Mouse (Mus musculus): ENCODE measurements at regions not wholly inside any gene's neighbourhood (a gene's known extent, or its start where the extent isn't known, plus 50 kb on each side); places are given as distances from the start of the nearest gene placed in this dataset.

GRCm38 (mm10) chr8:89207891-89208290 lies 163.9 kb upstream of the Sall1 start:
- Histone ChIP-seq H3K27me3 (ENCODE audit: control insufficient read depth, insufficient read depth, low read depth, low read length) (no peaks in the 10 kb centered on the region), H3K4me3 (ENCODE audit: low read depth, low read length) (no peak overlapping the region), H3K9me3 (replicated peaks; ENCODE audit: control insufficient read depth, low read length, poor library complexity, severe bottlenecking) (no peaks in the 10 kb centered on the region), H3K36me3 (ENCODE audit: control insufficient read depth, insufficient read depth, low read length) (no peaks in the 10 kb centered on the region), H3K4me1 (ENCODE audit: control insufficient read depth, insufficient read depth, low read length) (no peaks in the 10 kb centered on the region), H3K27ac (ENCODE audit: low read length) (no peak overlapping the region), H3K9ac (ENCODE audit: low read depth, low read length) (no peak overlapping the region), H3K4me2 (ENCODE audit: low read length) (no peak overlapping the region)
- WGBS: 78% methylated on average over 2 of the region's 2 CpGs
- ATAC-seq: no peak

- WGBS: 51% methylated on average over 5 of the region's 5 CpGs
- no peaks in the 10 kb centered on the region for H3K9me3 ChIP-seq (replicated peaks; ENCODE audit: control insufficient read depth, low read length, poor library complexity, severe bottlenecking)
- H3K4me1 ChIP-seq (ENCODE audit: control insufficient read depth, insufficient read depth, low read length): no peaks in the 10 kb centered on the region
- no peak overlapping the region for H3K27ac ChIP-seq (ENCODE audit: low read length)
- H3K27me3 ChIP-seq (ENCODE audit: control insufficient read depth, insufficient read depth, low read depth, low read length): no peaks in the 10 kb centered on the region
- no peak overlapping the region for H3K9ac ChIP-seq (ENCODE audit: low read depth, low read length)
- no peak overlapping the region for H3K4me2 ChIP-seq (ENCODE audit: low read length)
- no peaks in the 10 kb centered on the region for H3K36me3 ChIP-seq (ENCODE audit: control insufficient read depth, insufficient read depth, low read length)
- no peak overlapping the region for H3K4me3 ChIP-seq (ENCODE audit: low read depth, low read length)
- ATAC-seq: no peak
Measured at GRCm38 (mm10) chr8:89202484-89203096, 158.6 kb upstream of the Sall1 start.

- Histone ChIP-seq H3K4me1 (ENCODE audit: control insufficient read depth, insufficient read depth, low read length) (no peaks in the 10 kb centered on the region), H3K4me2 (ENCODE audit: low read length) (no peak overlapping the region), H3K4me3 (ENCODE audit: low read depth, low read length) (no peak overlapping the region), H3K27me3 (ENCODE audit: control insufficient read depth, insufficient read depth, low read depth, low read length) (no peaks in the 10 kb centered on the region), H3K9me3 (replicated peaks; ENCODE audit: control insufficient read depth, low read length, poor library complexity, severe bottlenecking) (no peaks in the 10 kb centered on the region), H3K27ac (ENCODE audit: low read length) (no peak overlapping the region), H3K9ac (ENCODE audit: low read depth, low read length) (no peak overlapping the region), H3K36me3 (ENCODE audit: control insufficient read depth, insufficient read depth, low read length) (no peaks in the 10 kb centered on the region)
- no peak for ATAC-seq
- 72% methylated on average over 2 of the region's 2 CpGs for WGBS
Measured at GRCm38 (mm10) chr8:89200301-89200700, 156.3 kb upstream of the Sall1 start.

DNA sequence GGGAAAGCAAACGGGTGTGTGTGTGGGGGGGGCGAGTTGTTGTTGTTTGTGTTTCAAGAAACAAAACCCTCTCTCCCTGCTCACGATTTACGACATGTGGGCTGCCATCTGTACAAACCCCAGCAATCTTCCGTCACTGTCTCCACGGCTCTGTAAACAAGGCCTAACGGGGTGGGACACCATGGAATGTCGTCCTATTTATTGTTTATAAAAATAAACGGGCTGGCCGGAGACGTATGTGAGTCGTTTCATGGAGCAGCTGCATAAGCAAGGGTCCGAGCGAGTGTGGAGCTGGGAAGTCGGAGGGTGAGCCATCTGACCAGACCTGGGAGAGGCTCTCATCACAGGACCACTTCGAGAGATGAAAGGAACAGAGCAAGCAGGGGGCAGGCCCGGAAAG lies 141.4 kb upstream of the Sall1 start:
- Histone ChIP-seq H3K27ac (ENCODE audit: low read length) (no peak overlapping the region), H3K9ac (ENCODE audit: low read depth, low read length) (no peak overlapping the region), H3K4me1 (ENCODE audit: control insufficient read depth, insufficient read depth, low read length) (no peaks in the 10 kb centered on the region), H3K36me3 (ENCODE audit: control insufficient read depth, insufficient read depth, low read length) (no peaks in the 10 kb centered on the region), H3K4me2 (ENCODE audit: low read length) (no peak overlapping the region), H3K27me3 (ENCODE audit: control insufficient read depth, insufficient read depth, low read depth, low read length) (no peaks in the 10 kb centered on the region), H3K9me3 (replicated peaks; ENCODE audit: control insufficient read depth, low read length, poor library complexity, severe bottlenecking) (no peaks in the 10 kb centered on the region), H3K4me3 (ENCODE audit: low read depth, low read length) (no peak overlapping the region)
- 77% methylated on average over 17 of the region's 17 CpGs for WGBS
- ATAC-seq: no peak

GRCm38 (mm10) chr8:89175631-89176030 lies 131.7 kb upstream of the Sall1 start:
- no peak overlapping the region for H3K9ac ChIP-seq (ENCODE audit: low read depth, low read length)
- no peaks in the 10 kb centered on the region for H3K9me3 ChIP-seq (replicated peaks; ENCODE audit: control insufficient read depth, low read length, poor library complexity, severe bottlenecking)
- H3K4me1 ChIP-seq (ENCODE audit: control insufficient read depth, insufficient read depth, low read length): no peaks in the 10 kb centered on the region
- 89% methylated on average over 7 of the region's 7 CpGs for WGBS
- H3K27me3 ChIP-seq (ENCODE audit: control insufficient read depth, insufficient read depth, low read depth, low read length): no peaks in the 10 kb centered on the region
- no peak for ATAC-seq
- H3K4me2 ChIP-seq (ENCODE audit: low read length): no peak overlapping the region
- no peaks in the 10 kb centered on the region for H3K36me3 ChIP-seq (ENCODE audit: control insufficient read depth, insufficient read depth, low read length)
- H3K27ac ChIP-seq (ENCODE audit: low read length): no peak overlapping the region
- H3K4me3 ChIP-seq (ENCODE audit: low read depth, low read length): no peak overlapping the region

- no peak for ATAC-seq
Measured at GRCm38 (mm10) chr8:89171561-89171960, 127.6 kb upstream of the Sall1 start.

DNA sequence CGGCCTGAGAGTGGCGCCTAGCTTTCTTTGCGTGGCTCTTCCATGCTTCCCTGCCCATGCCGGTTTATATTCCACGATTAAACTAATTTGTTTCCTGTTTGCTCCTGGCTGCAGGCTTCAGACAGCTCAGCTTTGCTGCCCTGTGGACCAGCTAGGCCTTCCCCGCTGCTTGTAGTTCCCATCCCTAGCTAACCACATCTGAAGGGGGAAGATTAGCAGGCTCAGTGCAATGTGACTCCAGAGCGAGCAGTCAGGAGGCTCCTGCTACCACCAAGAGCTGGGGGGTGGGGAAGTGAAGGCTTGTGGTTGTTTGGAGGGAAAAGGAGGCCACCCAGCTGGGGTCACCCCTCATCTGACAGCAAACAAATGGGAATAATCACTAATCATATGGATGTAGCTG lies 125.5 kb upstream of the Sall1 start:
- no peaks in the 10 kb centered on the region for H3K27me3 ChIP-seq (ENCODE audit: control insufficient read depth, insufficient read depth, low read depth, low read length)
- no peak for ATAC-seq
- H3K4me2 ChIP-seq (ENCODE audit: low read length): no peak overlapping the region
- no peak overlapping the region for H3K9ac ChIP-seq (ENCODE audit: low read depth, low read length)
- H3K4me1 ChIP-seq (ENCODE audit: control insufficient read depth, insufficient read depth, low read length): no peaks in the 10 kb centered on the region
- H3K36me3 ChIP-seq (ENCODE audit: control insufficient read depth, insufficient read depth, low read length): no peaks in the 10 kb centered on the region
- H3K9me3 ChIP-seq (replicated peaks; ENCODE audit: control insufficient read depth, low read length, poor library complexity, severe bottlenecking): no peaks in the 10 kb centered on the region
- H3K4me3 ChIP-seq (ENCODE audit: low read depth, low read length): no peak overlapping the region
- H3K27ac ChIP-seq (ENCODE audit: low read length): no peak overlapping the region
- WGBS: 46% methylated on average over 7 of the region's 7 CpGs

More at GRCm38 (mm10) chr8:89171561-89171960, 127.6 kb upstream of the Sall1 start:
- Histone ChIP-seq H3K4me2 (ENCODE audit: low read length) (no peak overlapping the region), H3K4me1 (ENCODE audit: control insufficient read depth, insufficient read depth, low read length) (no peaks in the 10 kb centered on the region), H3K27me3 (ENCODE audit: control insufficient read depth, insufficient read depth, low read depth, low read length) (no peaks in the 10 kb centered on the region), H3K9me3 (replicated peaks; ENCODE audit: control insufficient read depth, low read length, poor library complexity, severe bottlenecking) (no peaks in the 10 kb centered on the region), H3K9ac (ENCODE audit: low read depth, low read length) (no peak overlapping the region), H3K36me3 (ENCODE audit: control insufficient read depth, insufficient read depth, low read length) (no peaks in the 10 kb centered on the region), H3K4me3 (ENCODE audit: low read depth, low read length) (no peak overlapping the region), H3K27ac (ENCODE audit: low read length) (no peak overlapping the region)
- 91% methylated on average over 5 of the region's 5 CpGs for WGBS

DNA sequence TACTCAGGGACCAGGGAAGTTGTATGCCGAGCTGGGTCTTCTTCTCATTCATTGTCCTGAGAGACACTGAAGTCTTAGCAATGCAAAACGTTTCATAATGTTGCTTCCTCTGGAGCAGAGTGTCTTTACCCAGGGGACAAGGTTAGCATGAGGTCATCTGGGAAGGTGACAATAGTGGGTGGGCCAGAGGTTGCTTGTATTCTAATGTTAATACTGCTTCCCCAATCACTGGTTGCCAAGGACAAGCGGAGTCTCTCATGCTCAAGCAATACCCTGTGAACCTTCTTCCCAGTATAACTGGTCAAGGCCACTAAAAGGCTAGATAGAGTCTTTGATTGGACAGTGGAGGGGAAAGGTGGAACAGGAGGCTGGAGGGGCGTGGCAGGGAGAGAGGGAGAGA lies 123.1 kb upstream of the Sall1 start:
- H3K4me2 ChIP-seq (ENCODE audit: low read length): no peak overlapping the region
- H3K9me3 ChIP-seq (replicated peaks; ENCODE audit: control insufficient read depth, low read length, poor library complexity, severe bottlenecking): no peaks in the 10 kb centered on the region
- H3K36me3 ChIP-seq (ENCODE audit: control insufficient read depth, insufficient read depth, low read length): no peaks in the 10 kb centered on the region
- no peak for ATAC-seq
- H3K27ac ChIP-seq (ENCODE audit: low read length): no peak overlapping the region
- H3K4me1 ChIP-seq (ENCODE audit: control insufficient read depth, insufficient read depth, low read length): no peaks in the 10 kb centered on the region
- H3K4me3 ChIP-seq (ENCODE audit: low read depth, low read length): no peak overlapping the region
- no peak overlapping the region for H3K9ac ChIP-seq (ENCODE audit: low read depth, low read length)
- WGBS: 75% methylated on average over 4 of the region's 4 CpGs
- H3K27me3 ChIP-seq (ENCODE audit: control insufficient read depth, insufficient read depth, low read depth, low read length): no peaks in the 10 kb centered on the region

GRCm38 (mm10) chr8:89156909-89157308 lies 112.9 kb upstream of the Sall1 start:
- H3K36me3 ChIP-seq (ENCODE audit: control insufficient read depth, insufficient read depth, low read length): no peaks in the 10 kb centered on the region
- no peak overlapping the region for H3K4me3 ChIP-seq (ENCODE audit: low read depth, low read length)
- ATAC-seq: no peak
- H3K9ac ChIP-seq (ENCODE audit: low read depth, low read length): no peak overlapping the region
- H3K27ac ChIP-seq (ENCODE audit: low read length): no peak overlapping the region
- WGBS: 97% methylated on average over 1 of the region's 1 CpGs
- H3K9me3 ChIP-seq (replicated peaks; ENCODE audit: control insufficient read depth, low read length, poor library complexity, severe bottlenecking): no peaks in the 10 kb centered on the region
- no peak overlapping the region for H3K4me2 ChIP-seq (ENCODE audit: low read length)
- no peaks in the 10 kb centered on the region for H3K27me3 ChIP-seq (ENCODE audit: control insufficient read depth, insufficient read depth, low read depth, low read length)
- peaks cover 8% of the 10 kb centered on the region; the same call in 1 of the 2 replicates for H3K4me1 ChIP-seq (ENCODE audit: control insufficient read depth, insufficient read depth, low read length)
